Mouse (Mus musculus) C2C12 (cell line): ENCODE results near the gene Zfp644. TPM values are rescaled to one million over a fixed set of nuclear protein-coding genes. Genes with fewer than 3 reads are reported as not detected.

Experiments used
- H3K27me3 ChIP-seq: one replicate; pipeline ENCODE4 v1.6.1; 2011; ENCODE audit not compliant: control insufficient read depth, insufficient read depth, insufficient read length
- H3K36me3 ChIP-seq: one replicate; pipeline ENCODE4 v1.6.1; 2011; ENCODE audit not compliant: control insufficient read depth, insufficient read depth
- H3K4me3 ChIP-seq: one replicate; pipeline ENCODE4 v1.5.1; 2011; ENCODE audit warnings: mild to moderate bottlenecking, control low read depth; ENCODE audit not compliant: poor library complexity, insufficient read depth, severe bottlenecking
- H3K79me2 ChIP-seq: one replicate; pipeline ENCODE4 v1.6.1; 2011; ENCODE audit not compliant: control insufficient read depth, insufficient read depth
- H3K79me3 ChIP-seq: one replicate; pipeline ENCODE4 v1.6.1; 2011; ENCODE audit warnings: low read depth, control low read depth
- H3ac ChIP-seq: one replicate; pipeline ENCODE3; 2011; ENCODE audit warnings: low read depth; ENCODE audit not compliant: control insufficient read depth, insufficient read length
- CEBPB ChIP-seq: IDR thresholded peaks from one replicate; pipeline ENCODE4 v1.6.1; 2011; ENCODE audit warnings: low read depth, mild to moderate bottlenecking, control low read depth, moderate library complexity
- CTCF ChIP-seq: IDR thresholded peaks from one replicate; pipeline ENCODE4 v1.5.1; 2011; ENCODE audit not compliant: control insufficient read depth, insufficient read depth, insufficient read length
- FOSL1 ChIP-seq: IDR thresholded peaks from one replicate; pipeline ENCODE4 v1.8.0; 2011; ENCODE audit warnings: mild to moderate bottlenecking, low read length; ENCODE audit not compliant: poor library complexity, insufficient read depth, severe bottlenecking
- MAX ChIP-seq: IDR thresholded peaks from one replicate; pipeline ENCODE4 v1.6.1; 2011; ENCODE audit warnings: mild to moderate bottlenecking, control low read depth
- MYOD1 ChIP-seq: IDR thresholded peaks from one replicate; pipeline ENCODE4 v1.6.1; 2011; ENCODE audit warnings: low read depth; ENCODE audit not compliant: control insufficient read depth, insufficient read length
- MYOG ChIP-seq: IDR thresholded peaks from one replicate; pipeline ENCODE4 v1.6.1; 2011; ENCODE audit not compliant: control insufficient read depth, insufficient read length; ENCODE audit errors: extremely low read depth
- USF1 ChIP-seq: IDR thresholded peaks from one replicate; pipeline ENCODE4 v1.6.1; 2011; ENCODE audit warnings: low read depth, mild to moderate bottlenecking, control low read depth, moderate library complexity
- polyA plus RNA-seq: library from polyadenylated mRNA; unstranded; fragments of >200 nt; fragmentation: generic; extraction: Trizol; gene quantifications from one replicate; pipeline ENCODE4 v1.2.1, GENCODE M21; 2012; ENCODE audit warnings: missing spikeins

The Zfp644 gene
- polyA plus RNA-seq, 1 experiment: 5.3 TPM

DNA sequence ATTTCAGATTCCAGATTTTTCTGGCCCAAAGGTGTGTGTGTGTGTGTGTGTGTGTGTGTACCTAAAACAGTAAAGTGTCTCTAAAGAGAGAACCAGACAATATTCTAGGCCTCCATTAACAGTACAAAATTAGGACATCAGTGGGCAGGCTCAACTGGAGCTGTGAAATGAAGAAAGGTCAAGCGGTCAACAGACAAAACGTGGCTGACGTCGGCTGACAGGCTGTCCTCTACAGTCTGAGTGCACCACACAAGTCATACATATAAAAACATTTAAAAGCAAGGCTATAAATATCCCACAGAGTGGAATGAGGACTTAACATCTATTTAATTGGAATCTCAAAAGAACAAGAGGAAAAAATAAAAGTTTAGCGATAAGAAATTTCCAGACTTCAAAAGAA, 90.0 kb downstream of the Zfp644 start:
- H3K79me3 ChIP-seq: peaks cover 5% of the 10 kb centered on the region
- no peak for TF ChIP-seq MYOG
- no peak for TF ChIP-seq USF1
- TF ChIP-seq MYOD1: no peak
- TF ChIP-seq CEBPB: no peak
- no peak for TF ChIP-seq MAX
- no peak for TF ChIP-seq CTCF
- no peak for TF ChIP-seq FOSL1
- H3K79me2 ChIP-seq: peaks cover 12% of the 10 kb centered on the region
- no peaks in the 10 kb centered on the region for H3K27me3 ChIP-seq
- H3K4me3 ChIP-seq: no peak overlapping the region
- H3K36me3 ChIP-seq: no peaks in the 10 kb centered on the region
- no peak overlapping the region for H3ac ChIP-seq

DNA sequence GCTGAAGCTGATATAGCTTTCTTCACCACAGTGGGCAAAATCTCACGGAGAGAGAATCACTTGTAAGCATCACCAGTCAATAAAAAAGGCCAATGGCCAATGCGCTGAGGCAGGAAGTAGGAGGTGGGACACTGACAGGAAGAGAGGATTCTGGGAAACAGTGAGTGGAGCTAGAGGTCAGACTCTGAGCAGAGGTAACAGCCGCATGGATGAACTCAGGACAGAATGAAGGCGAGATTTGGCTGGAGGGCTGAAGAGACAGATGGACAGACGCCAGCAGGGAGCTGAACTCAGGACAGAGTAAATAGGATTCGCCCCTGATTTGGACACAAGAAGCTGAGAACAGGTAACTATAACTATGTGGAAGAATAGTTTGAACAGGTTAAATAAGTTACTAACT, 92.0 kb downstream of the Zfp644 start:
- no peaks in the 10 kb centered on the region for H3K79me3 ChIP-seq
- H3K4me3 ChIP-seq: no peak overlapping the region
- TF ChIP-seq MYOG (no peak), CEBPB (no peak)
- H3ac ChIP-seq: no peak overlapping the region
- no peaks in the 10 kb centered on the region for H3K27me3 ChIP-seq
- H3K79me2 ChIP-seq: peaks cover 9% of the 10 kb centered on the region
- H3K36me3 ChIP-seq: no peaks in the 10 kb centered on the region

DNA sequence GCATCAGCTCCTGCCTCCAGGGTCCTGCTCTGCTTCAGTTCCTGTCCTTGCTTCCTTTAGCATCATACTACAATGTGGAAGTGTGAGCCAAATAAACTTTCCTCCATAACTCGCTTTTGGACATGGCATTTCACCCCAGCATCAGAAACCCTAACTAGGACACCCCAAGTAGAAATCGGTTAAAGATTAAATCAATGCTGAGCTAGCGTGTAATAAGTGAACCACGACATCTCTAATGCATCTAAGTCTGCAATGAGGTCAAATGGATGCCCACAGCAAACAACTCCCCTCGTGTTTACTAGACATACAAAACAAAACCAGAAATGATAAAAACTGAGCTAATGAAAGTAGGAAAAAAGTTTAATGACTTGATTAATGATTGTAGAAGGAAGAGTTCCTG, 92.7 kb downstream of the Zfp644 start:
- H3K79me3 ChIP-seq: no peaks in the 10 kb centered on the region
- H3ac ChIP-seq: no peak overlapping the region
- H3K4me3 ChIP-seq: no peak overlapping the region
- H3K79me2 ChIP-seq: peaks cover 2% of the 10 kb centered on the region
- no peaks in the 10 kb centered on the region for H3K36me3 ChIP-seq
- no peak for TF ChIP-seq MYOD1
- TF ChIP-seq FOSL1: no peak
- TF ChIP-seq CEBPB: no peak
- TF ChIP-seq MYOG: no peak
- no peak for TF ChIP-seq MAX
- TF ChIP-seq CTCF: no peak
- TF ChIP-seq USF1: no peak
- H3K27me3 ChIP-seq: no peaks in the 10 kb centered on the region

DNA sequence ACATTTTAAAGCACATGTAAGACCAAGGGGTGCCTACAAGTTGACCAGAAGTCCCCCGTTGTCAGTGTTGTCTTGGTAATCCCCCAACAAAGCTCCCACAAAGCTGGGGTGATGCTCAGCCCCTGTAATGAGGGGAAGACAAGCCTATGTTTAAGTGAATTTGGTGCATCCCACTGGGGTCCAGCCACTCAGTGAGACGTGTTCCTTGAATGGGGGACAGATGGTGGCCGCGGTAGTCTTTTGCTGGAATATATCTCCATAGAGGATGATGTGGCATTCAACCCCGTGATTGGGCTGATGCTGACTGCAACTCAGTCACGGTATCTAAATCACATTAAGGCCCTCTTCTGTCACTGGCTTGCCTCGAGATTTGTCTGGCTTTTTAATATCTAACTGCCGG, 97.6 kb downstream of the Zfp644 start:
- Histone ChIP-seq H3K79me3 (no peaks in the 10 kb centered on the region), H3K4me3 (no peak overlapping the region), H3K79me2 (no peaks in the 10 kb centered on the region), H3K36me3 (no peaks in the 10 kb centered on the region), H3ac (no peak overlapping the region), H3K27me3 (no peaks in the 10 kb centered on the region)
- no peak for TF ChIP-seq MYOG
- no peak for TF ChIP-seq FOSL1
- no peak for TF ChIP-seq MAX
- TF ChIP-seq USF1: no peak
- no peak for TF ChIP-seq MYOD1
- TF ChIP-seq CEBPB: no peak
- TF ChIP-seq CTCF: no peak

DNA sequence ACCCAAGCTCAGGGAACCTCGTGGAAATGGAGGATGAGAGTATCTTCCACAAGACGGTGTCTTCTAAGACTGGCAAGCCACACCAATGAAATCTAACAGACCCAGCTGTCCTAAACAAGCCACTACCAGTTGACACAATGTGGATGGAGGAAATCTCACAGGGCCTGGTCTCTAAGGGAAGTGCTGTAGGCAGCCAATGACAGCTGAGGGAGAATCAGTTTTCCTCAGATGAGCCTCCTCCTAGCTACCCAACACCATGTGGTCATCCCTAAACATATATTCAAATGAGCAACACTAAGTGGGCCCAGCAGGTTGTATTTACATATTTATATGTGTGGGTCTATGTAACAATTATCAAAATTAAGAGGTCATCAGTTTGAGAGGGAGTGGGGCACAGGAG, 99.6 kb downstream of the Zfp644 start:
- Histone ChIP-seq H3K79me3 (no peaks in the 10 kb centered on the region), H3K79me2 (no peaks in the 10 kb centered on the region), H3K4me3 (no peak overlapping the region), H3K27me3 (no peaks in the 10 kb centered on the region), H3ac (no peak overlapping the region), H3K36me3 (no peaks in the 10 kb centered on the region)
- TF ChIP-seq CTCF: no peak
- no peak for TF ChIP-seq CEBPB
- no peak for TF ChIP-seq USF1
- TF ChIP-seq FOSL1: no peak
- TF ChIP-seq MYOD1: no peak
- TF ChIP-seq MYOG: no peak
- no peak for TF ChIP-seq MAX

DNA sequence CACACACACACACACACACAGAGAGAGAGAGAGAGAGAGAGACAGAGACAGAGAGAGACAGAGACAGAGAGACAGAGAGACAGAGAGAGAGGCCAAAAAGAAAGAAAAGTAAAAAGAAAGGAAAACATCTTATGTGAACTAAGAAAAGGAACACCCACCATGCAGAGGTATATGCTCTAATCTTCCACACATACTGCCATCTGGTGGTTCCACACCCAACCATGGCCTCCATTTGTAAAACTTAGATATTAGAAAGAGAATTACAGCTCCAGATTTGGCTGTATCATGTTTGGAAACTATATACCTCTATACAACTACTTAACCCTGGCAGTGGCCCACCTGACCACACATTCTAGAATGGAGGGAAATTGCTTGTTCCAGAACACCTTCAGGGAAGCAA, 102.7 kb downstream of the Zfp644 start:
- Histone ChIP-seq H3K79me3 (no peaks in the 10 kb centered on the region), H3ac (no peak overlapping the region), H3K79me2 (no peaks in the 10 kb centered on the region), H3K4me3 (no peak overlapping the region), H3K27me3 (no peaks in the 10 kb centered on the region), H3K36me3 (peaks cover 3% of the 10 kb centered on the region)
- TF ChIP-seq FOSL1: no peak
- no peak for TF ChIP-seq MYOD1
- TF ChIP-seq MAX: no peak
- TF ChIP-seq CTCF: no peak

DNA sequence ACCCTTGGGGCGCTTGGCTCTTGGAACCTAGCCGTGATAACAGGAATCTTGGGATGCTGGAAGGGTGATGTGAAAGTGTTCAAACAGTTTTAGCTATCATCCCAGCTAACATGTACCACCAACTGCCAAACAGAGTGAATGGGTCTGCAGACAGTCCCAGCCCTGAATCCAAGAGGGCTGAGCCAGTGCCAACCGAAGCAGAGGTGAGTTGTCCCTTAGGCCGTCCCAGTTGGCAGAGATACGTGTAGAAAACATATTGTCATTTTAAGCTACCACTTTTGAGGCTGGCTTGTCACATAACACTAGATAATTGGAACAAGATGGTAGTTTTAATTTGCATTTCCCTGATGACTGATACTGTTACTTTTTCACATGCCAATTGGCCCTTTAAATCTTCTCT, 106.4 kb downstream of the Zfp644 start:
- H3K79me3 ChIP-seq: no peaks in the 10 kb centered on the region
- no peak overlapping the region for H3K4me3 ChIP-seq
- no peak for TF ChIP-seq FOSL1
- no peak for TF ChIP-seq MYOD1
- no peak for TF ChIP-seq MAX
- no peak for TF ChIP-seq CTCF
- no peak for TF ChIP-seq USF1
- no peak for TF ChIP-seq CEBPB
- no peak for TF ChIP-seq MYOG
- H3K79me2 ChIP-seq: no peaks in the 10 kb centered on the region
- no peak overlapping the region for H3ac ChIP-seq
- peaks cover 9% of the 10 kb centered on the region for H3K36me3 ChIP-seq
- no peaks in the 10 kb centered on the region for H3K27me3 ChIP-seq
